Mouse (Mus musculus) midbrain, embryonic 16.5 days (tissue): ENCODE measurements around the gene Plxna4. TPM values are rescaled to one million over a fixed set of nuclear protein-coding genes. Genes with fewer than 3 reads are reported as not detected.

Experiments used
- ATAC-seq: fragments of 200-750 bp; cut with Nextera tagmentation; 2 replicates; pipeline ENCODE4 v1.8.0; 2017; ENCODE audit warnings: moderate TSS enrichment
- H3K27ac ChIP-seq: fragments of 300-500 bp; sonication (generic); 2 replicates; pipeline ENCODE4 v1.5.1; 2014; ENCODE audit warnings: mild to moderate bottlenecking, low read length, mixed read lengths
- H3K27me3 ChIP-seq: fragments of 300-500 bp; sonication (generic); 2 replicates; pipeline ENCODE4 v1.6.1; 2014; ENCODE audit warnings: low read depth, low read length, mixed read lengths; ENCODE audit not compliant: control insufficient read depth, insufficient read depth
- H3K36me3 ChIP-seq: fragments of 300-500 bp; sonication (generic); 2 replicates; pipeline ENCODE4 v1.6.1; 2014; ENCODE audit warnings: mild to moderate bottlenecking, low read length, moderate library complexity, mixed read lengths; ENCODE audit not compliant: control insufficient read depth, insufficient read depth
- H3K4me1 ChIP-seq: fragments of 300-500 bp; sonication (generic); 2 replicates; pipeline ENCODE4 v1.6.1; 2014; ENCODE audit warnings: mild to moderate bottlenecking, low read length, mixed read lengths; ENCODE audit not compliant: control insufficient read depth, insufficient read depth
- H3K4me2 ChIP-seq: fragments of 300-500 bp; sonication (generic); 2 replicates; pipeline ENCODE4 v1.6.1; 2014; ENCODE audit warnings: mild to moderate bottlenecking, low read length, mixed read lengths
- H3K4me3 ChIP-seq: fragments of 300-500 bp; sonication (generic); 2 replicates; pipeline ENCODE4 v1.5.1; 2014; ENCODE audit warnings: low read depth, mild to moderate bottlenecking, low read length, moderate library complexity, mixed read lengths
- H3K9ac ChIP-seq: fragments of 300-500 bp; sonication (generic); 2 replicates; pipeline ENCODE4 v1.6.1; 2014; ENCODE audit warnings: low read depth, low read length, mixed read lengths
- H3K9me3 ChIP-seq: fragments of 300-500 bp; sonication (generic); replicated peaks from 2 replicates; pipeline ENCODE4 v1.6.1; 2014; ENCODE audit warnings: mild to moderate bottlenecking, low read length, mixed read lengths; ENCODE audit not compliant: control insufficient read depth, poor library complexity, severe bottlenecking
- WGBS: fragments of 180-500 bp; shearing (Covaris S2); extraction: QIAGEN DNeasy Blood & Tissue Kit; methylation state at CpG from one replicate; pipeline ENCODE4 v1.1.7; 2014; 5-methylcytosine and 5-hydroxymethylcytosine counted together
- polyA plus RNA-seq: library from polyadenylated mRNA; unstranded; fragments of >200 nt; fragmentation: Nextera tagmentation; extraction: Ambion mirVana; gene quantifications from 2 replicates; pipeline ENCODE4 v1.2.1, GENCODE M21; 2015

Plxna4 gene
- 11.7 and 14.0 TPM in 2 replicates for polyA plus RNA-seq

- Histone ChIP-seq H3K9me3 (no peaks in the 10 kb centered on the region), H3K27me3 (peaks cover 8% of the 10 kb centered on the region), H3K4me2 (peak within 1 kb of the TSS; percentile 78), H3K9ac (peak within 1 kb of the TSS; percentile 94), H3K4me1 (peaks cover 15% of the 10 kb centered on the region), H3K27ac (peak within 1 kb of the TSS; percentile 90), H3K36me3 (no peaks in the 10 kb centered on the region), H3K4me3 (peak within 1 kb of the TSS; percentile 85)
- peak; percentile 63 for ATAC-seq
- WGBS: under 1% methylated on average over 32 of the region's 55 CpGs
Measured at GRCm38 (mm10) chr6:32588056-32588671, at the start of gene Plxna4. TSS of gene Plxna4 (minus strand) at chr6:32588192.

GRCm38 (mm10) chr6:32637568-32638183, 49.7 kb upstream of the Plxna4 start:
- ATAC-seq: no peak
- Histone ChIP-seq H3K27me3 (no peaks in the 10 kb centered on the region), H3K4me2 (no peak overlapping the region), H3K9ac (no peak overlapping the region), H3K9me3 (no peaks in the 10 kb centered on the region), H3K4me1 (no peaks in the 10 kb centered on the region), H3K27ac (no peak overlapping the region), H3K36me3 (no peaks in the 10 kb centered on the region), H3K4me3 (no peak overlapping the region)
- WGBS: 88% methylated on average over 6 of the region's 6 CpGs

- no peaks in the 10 kb centered on the region for H3K27me3 ChIP-seq
- ATAC-seq: no peak
- H3K27ac ChIP-seq: no peak overlapping the region
- no peak overlapping the region for H3K4me2 ChIP-seq
- H3K36me3 ChIP-seq: no peaks in the 10 kb centered on the region
- H3K9me3 ChIP-seq: no peaks in the 10 kb centered on the region
- no peaks in the 10 kb centered on the region for H3K4me1 ChIP-seq
- H3K9ac ChIP-seq: no peak overlapping the region
- no peak overlapping the region for H3K4me3 ChIP-seq
Measured at GRCm38 (mm10) chr6:32610712-32611111, 22.7 kb upstream of the Plxna4 start.

GRCm38 (mm10) chr6:32606787-32607186, 18.8 kb upstream of the Plxna4 start:
- H3K4me1 ChIP-seq: no peaks in the 10 kb centered on the region
- H3K4me2 ChIP-seq: no peak overlapping the region
- H3K27ac ChIP-seq: no peak overlapping the region
- 68% methylated on average over 3 of the region's 3 CpGs for WGBS
- H3K36me3 ChIP-seq: no peaks in the 10 kb centered on the region
- no peak overlapping the region for H3K4me3 ChIP-seq
- no peaks in the 10 kb centered on the region for H3K9me3 ChIP-seq
- no peaks in the 10 kb centered on the region for H3K27me3 ChIP-seq
- no peak overlapping the region for H3K9ac ChIP-seq
- no peak for ATAC-seq

- 34% methylated on average over 3 of the region's 3 CpGs for WGBS
Measured at GRCm38 (mm10) chr6:32605581-32605980, 17.6 kb upstream of the Plxna4 start.

GRCm38 (mm10) chr6:32604901-32605300, 16.9 kb upstream of the Plxna4 start:
- 93% methylated on average over 4 of the region's 4 CpGs for WGBS
- ATAC-seq: no peak
- Histone ChIP-seq H3K27ac (no peak overlapping the region), H3K4me2 (no peak overlapping the region), H3K4me3 (no peak overlapping the region), H3K9me3 (no peaks in the 10 kb centered on the region), H3K27me3 (no peaks in the 10 kb centered on the region), H3K9ac (no peak overlapping the region), H3K36me3 (no peaks in the 10 kb centered on the region), H3K4me1 (no peaks in the 10 kb centered on the region)

More at GRCm38 (mm10) chr6:32605581-32605980, 17.6 kb upstream of the Plxna4 start:
- no peaks in the 10 kb centered on the region for H3K27me3 ChIP-seq
- H3K27ac ChIP-seq: no peak overlapping the region
- H3K4me2 ChIP-seq: no peak overlapping the region
- H3K9ac ChIP-seq: no peak overlapping the region
- H3K36me3 ChIP-seq: no peaks in the 10 kb centered on the region
- no peaks in the 10 kb centered on the region for H3K9me3 ChIP-seq
- ATAC-seq: no peak
- no peaks in the 10 kb centered on the region for H3K4me1 ChIP-seq
- H3K4me3 ChIP-seq: no peak overlapping the region

GRCm38 (mm10) chr6:32602130-32602529, 14.1 kb upstream of the Plxna4 start:
- Histone ChIP-seq H3K4me3 (no peak overlapping the region), H3K27ac (no peak overlapping the region), H3K36me3 (no peaks in the 10 kb centered on the region), H3K9me3 (no peaks in the 10 kb centered on the region), H3K4me1 (no peaks in the 10 kb centered on the region), H3K9ac (no peak overlapping the region), H3K27me3 (no peaks in the 10 kb centered on the region), H3K4me2 (no peak overlapping the region)
- WGBS: 92% methylated on average over 2 of the region's 2 CpGs
- ATAC-seq: no peak

GRCm38 (mm10) chr6:32601306-32601705, 13.3 kb upstream of the Plxna4 start:
- Histone ChIP-seq H3K4me2 (no peak overlapping the region), H3K36me3 (no peaks in the 10 kb centered on the region), H3K27me3 (no peaks in the 10 kb centered on the region), H3K9ac (no peak overlapping the region), H3K27ac (no peak overlapping the region), H3K4me1 (no peaks in the 10 kb centered on the region), H3K4me3 (no peak overlapping the region), H3K9me3 (no peaks in the 10 kb centered on the region)
- ATAC-seq: no peak
- 71% methylated on average over 2 of the region's 2 CpGs for WGBS

GRCm38 (mm10) chr6:32595591-32595990, 7.6 kb upstream of the Plxna4 start:
- H3K4me3 ChIP-seq: no peak overlapping the region

More at GRCm38 (mm10) chr6:32595591-32595990, 7.6 kb upstream of the Plxna4 start:
- WGBS: 39% methylated on average over 3 of the region's 3 CpGs
- no peak overlapping the region for H3K27ac ChIP-seq
- no peaks in the 10 kb centered on the region for H3K4me1 ChIP-seq
- no peak overlapping the region for H3K9ac ChIP-seq
- H3K27me3 ChIP-seq: peaks cover 7% of the 10 kb centered on the region
- H3K9me3 ChIP-seq: no peaks in the 10 kb centered on the region
- no peaks in the 10 kb centered on the region for H3K36me3 ChIP-seq
- no peak overlapping the region for H3K4me2 ChIP-seq
- no peak for ATAC-seq
